Mouse (Mus musculus): ENCODE measurements at regions not wholly inside any gene's neighbourhood (a gene's known extent, or its start where the extent isn't known, plus 50 kb on each side); places are given as distances from the start of the nearest gene placed in this dataset.

GRCm38 (mm10) chr13:102312096-102312495 lies 381.3 kb upstream of the Cd180 start:
- no peak overlapping the region for H3K27ac ChIP-seq (ENCODE audit: low read depth, low read length)
- 37% methylated on average over 3 of the region's 3 CpGs for WGBS (ENCODE audit: insufficient replicate concordance)
- H3K4me2 ChIP-seq, result no peak overlapping the region

DNA sequence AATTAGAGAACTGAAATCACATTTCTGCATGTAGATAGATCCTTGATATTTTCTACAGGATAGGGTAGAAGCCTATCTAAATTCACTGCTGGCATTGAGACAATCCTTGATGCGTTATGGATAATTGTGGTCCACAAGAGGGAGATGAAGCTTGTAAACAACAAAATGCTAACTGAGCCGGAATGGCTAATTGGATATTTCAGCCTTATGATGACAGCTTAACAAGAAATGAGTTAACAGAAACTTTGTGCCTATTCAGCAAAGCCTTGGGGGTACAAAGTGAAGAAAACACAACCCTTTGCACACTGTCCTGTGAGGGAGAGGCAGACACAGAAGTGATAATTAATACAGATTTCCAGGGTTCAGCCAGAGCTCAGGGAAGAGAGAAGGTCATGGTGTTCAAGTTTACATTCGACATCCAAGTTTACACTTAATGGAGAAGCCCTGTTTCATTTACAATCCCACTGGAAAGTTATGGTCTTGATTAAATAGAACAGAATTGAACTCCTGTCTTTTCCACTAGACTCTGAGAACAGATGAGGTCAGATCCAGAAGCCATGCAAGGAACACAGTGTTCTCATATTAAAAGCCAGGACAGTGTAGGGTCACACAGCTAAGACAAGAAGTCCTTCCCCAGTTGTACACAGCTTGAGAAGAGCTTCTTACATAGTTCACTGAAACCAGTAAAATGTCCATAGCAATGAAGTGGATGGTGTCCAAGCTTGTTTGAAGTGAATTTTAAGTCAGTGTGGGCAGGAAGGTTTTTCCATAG lies 377.3 kb upstream of the Cd180 start:
- ATAC-seq (replicated peaks; ENCODE audit: insufficient number of reproducible peaks, low FRiP score, low TSS enrichment), result no peak
- Histone ChIP-seq H3K27ac (ENCODE audit: low read depth, low read length) (no peak overlapping the region), H3K9ac (ENCODE audit: low read depth, low read length) (no peak overlapping the region), H3K4me3 (ENCODE audit: low read depth, low read length) (no peak overlapping the region), H3K9me3 (replicated peaks; ENCODE audit: control insufficient read depth, low read length) (no peaks in the 10 kb centered on the region), H3K4me2 (no peak overlapping the region), H3K4me1 (ENCODE audit: control insufficient read depth, insufficient read depth, low read length) (no peaks in the 10 kb centered on the region; the same call in 1 of the 2 replicates), H3K27me3 (ENCODE audit: control insufficient read depth, insufficient read depth, low read length) (no peaks in the 10 kb centered on the region), H3K36me3 (ENCODE audit: control insufficient read depth, insufficient read depth, low read length) (no peaks in the 10 kb centered on the region)
- WGBS (ENCODE audit: insufficient replicate concordance), result 80% methylated on average over 3 of the region's 3 CpGs

More at GRCm38 (mm10) chr13:102312096-102312495, 381.3 kb upstream of the Cd180 start:
- Histone ChIP-seq H3K9me3 (replicated peaks; ENCODE audit: control insufficient read depth, low read length) (no peaks in the 10 kb centered on the region), H3K36me3 (ENCODE audit: control insufficient read depth, insufficient read depth, low read length) (no peaks in the 10 kb centered on the region), H3K4me1 (ENCODE audit: control insufficient read depth, insufficient read depth, low read length) (no peaks in the 10 kb centered on the region), H3K27me3 (ENCODE audit: control insufficient read depth, insufficient read depth, low read length) (no peaks in the 10 kb centered on the region), H3K4me3 (ENCODE audit: low read depth, low read length) (no peak overlapping the region), H3K9ac (ENCODE audit: low read depth, low read length) (no peak overlapping the region)
- ATAC-seq (replicated peaks; ENCODE audit: insufficient number of reproducible peaks, low FRiP score, low TSS enrichment), result no peak

GRCm38 (mm10) chr13:102318891-102319404 lies 374.4 kb upstream of the Cd180 start:
- WGBS (ENCODE audit: insufficient replicate concordance), result 76% methylated on average over 4 of the region's 4 CpGs
- no peaks in the 10 kb centered on the region for H3K36me3 ChIP-seq (ENCODE audit: control insufficient read depth, insufficient read depth, low read length)
- no peak for ATAC-seq (replicated peaks; ENCODE audit: insufficient number of reproducible peaks, low FRiP score, low TSS enrichment)
- no peaks in the 10 kb centered on the region for H3K27me3 ChIP-seq (ENCODE audit: control insufficient read depth, insufficient read depth, low read length)
- no peaks in the 10 kb centered on the region for H3K9me3 ChIP-seq (replicated peaks; ENCODE audit: control insufficient read depth, low read length)
- no peak overlapping the region for H3K4me2 ChIP-seq
- H3K27ac ChIP-seq (ENCODE audit: low read depth, low read length), result no peak overlapping the region
- H3K4me3 ChIP-seq (ENCODE audit: low read depth, low read length), result no peak overlapping the region
- H3K4me1 ChIP-seq (ENCODE audit: control insufficient read depth, insufficient read depth, low read length), result no peaks in the 10 kb centered on the region; the same call in 1 of the 2 replicates
- H3K9ac ChIP-seq (ENCODE audit: low read depth, low read length), result no peak overlapping the region

GRCm38 (mm10) chr13:102319453-102319852 lies 373.9 kb upstream of the Cd180 start:
- H3K9me3 ChIP-seq (replicated peaks; ENCODE audit: control insufficient read depth, low read length), result no peaks in the 10 kb centered on the region
- no peak overlapping the region for H3K4me3 ChIP-seq (ENCODE audit: low read depth, low read length)
- H3K36me3 ChIP-seq (ENCODE audit: control insufficient read depth, insufficient read depth, low read length), result no peaks in the 10 kb centered on the region
- H3K4me2 ChIP-seq, result no peak overlapping the region
- H3K27me3 ChIP-seq (ENCODE audit: control insufficient read depth, insufficient read depth, low read length), result no peaks in the 10 kb centered on the region
- H3K27ac ChIP-seq (ENCODE audit: low read depth, low read length), result no peak overlapping the region
- no peak for ATAC-seq (replicated peaks; ENCODE audit: insufficient number of reproducible peaks, low FRiP score, low TSS enrichment)
- WGBS (ENCODE audit: insufficient replicate concordance), result 32% methylated on average over 2 of the region's 2 CpGs
- no peak overlapping the region for H3K9ac ChIP-seq (ENCODE audit: low read depth, low read length)
- no peaks in the 10 kb centered on the region; the same call in 1 of the 2 replicates for H3K4me1 ChIP-seq (ENCODE audit: control insufficient read depth, insufficient read depth, low read length)

GRCm38 (mm10) chr13:102323876-102324275 lies 369.5 kb upstream of the Cd180 start:
- H3K9ac ChIP-seq (ENCODE audit: low read depth, low read length), result no peak overlapping the region
- H3K27ac ChIP-seq (ENCODE audit: low read depth, low read length), result no peak overlapping the region
- H3K9me3 ChIP-seq (replicated peaks; ENCODE audit: control insufficient read depth, low read length), result no peaks in the 10 kb centered on the region
- H3K4me2 ChIP-seq, result no peak overlapping the region
- no peak overlapping the region for H3K4me3 ChIP-seq (ENCODE audit: low read depth, low read length)
- peaks cover 3% of the 10 kb centered on the region; the same call in 1 of the 2 replicates for H3K4me1 ChIP-seq (ENCODE audit: control insufficient read depth, insufficient read depth, low read length)
- 79% methylated on average over 3 of the region's 3 CpGs for WGBS (ENCODE audit: insufficient replicate concordance)
- no peak for ATAC-seq (replicated peaks; ENCODE audit: insufficient number of reproducible peaks, low FRiP score, low TSS enrichment)
- no peaks in the 10 kb centered on the region for H3K36me3 ChIP-seq (ENCODE audit: control insufficient read depth, insufficient read depth, low read length)
- no peaks in the 10 kb centered on the region for H3K27me3 ChIP-seq (ENCODE audit: control insufficient read depth, insufficient read depth, low read length)

DNA sequence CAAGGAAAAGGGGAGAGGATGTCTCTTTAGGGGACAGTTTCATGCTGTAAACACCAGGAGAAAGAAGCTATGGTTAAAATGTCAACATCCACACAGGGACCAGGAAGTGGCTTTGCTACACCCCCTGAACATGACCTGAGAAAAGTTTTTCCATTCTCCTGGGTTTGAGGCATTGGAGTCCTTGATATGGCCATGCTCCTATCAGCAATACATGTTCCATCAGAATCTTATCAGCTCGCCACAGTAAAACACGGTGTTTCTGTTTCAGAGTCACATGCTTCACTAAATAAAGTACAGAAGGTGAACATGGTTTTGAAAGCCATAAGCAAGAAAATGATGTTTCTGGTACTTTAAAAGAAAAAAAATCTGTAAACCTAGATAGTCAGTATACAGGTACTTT lies 367.4 kb upstream of the Cd180 start:
- Histone ChIP-seq H3K9me3 (replicated peaks; ENCODE audit: control insufficient read depth, low read length) (no peaks in the 10 kb centered on the region), H3K4me3 (ENCODE audit: low read depth, low read length) (no peak overlapping the region), H3K27ac (ENCODE audit: low read depth, low read length) (no peak overlapping the region), H3K27me3 (ENCODE audit: control insufficient read depth, insufficient read depth, low read length) (no peaks in the 10 kb centered on the region), H3K36me3 (ENCODE audit: control insufficient read depth, insufficient read depth, low read length) (no peaks in the 10 kb centered on the region), H3K4me2 (no peak overlapping the region), H3K9ac (ENCODE audit: low read depth, low read length) (no peak overlapping the region), H3K4me1 (ENCODE audit: control insufficient read depth, insufficient read depth, low read length) (0 out of 2 replicates have a peak, but pooled peaks cover 3% of the 10 kb centered on the region)
- no peak for ATAC-seq (replicated peaks; ENCODE audit: insufficient number of reproducible peaks, low FRiP score, low TSS enrichment)
- 25% methylated on average over 2 of the region's 2 CpGs for WGBS (ENCODE audit: insufficient replicate concordance)

- no peak overlapping the region for H3K9ac ChIP-seq (ENCODE audit: low read depth, low read length)
- 76% methylated on average over 2 of the region's 2 CpGs for WGBS (ENCODE audit: insufficient replicate concordance)
- H3K36me3 ChIP-seq (ENCODE audit: control insufficient read depth, insufficient read depth, low read length), result no peaks in the 10 kb centered on the region
Observed at GRCm38 (mm10) chr13:102326544-102326943, 366.8 kb upstream of the Cd180 start.

DNA sequence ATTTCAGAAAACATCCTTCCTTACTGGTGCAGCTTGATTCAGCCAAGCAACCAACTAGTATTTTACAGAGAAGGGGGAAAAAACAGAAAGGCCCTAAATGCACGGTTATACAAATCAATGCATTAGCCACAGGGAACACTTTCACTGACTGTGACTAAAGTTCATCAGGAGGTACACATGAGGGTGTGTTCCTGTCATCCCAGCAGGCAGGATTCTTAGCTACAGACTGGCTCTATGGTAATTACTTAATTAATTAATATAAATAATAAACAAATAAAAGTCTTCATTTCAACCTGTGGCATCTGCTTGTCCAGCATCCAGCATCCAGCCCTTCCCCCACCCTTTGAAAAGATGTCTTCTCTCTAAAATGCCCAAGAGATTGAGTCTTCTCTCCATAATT lies 359.7 kb upstream of the Cd180 start:
- Histone ChIP-seq H3K4me2 (no peak overlapping the region), H3K27ac (ENCODE audit: low read depth, low read length) (no peak overlapping the region), H3K27me3 (ENCODE audit: control insufficient read depth, insufficient read depth, low read length) (no peaks in the 10 kb centered on the region), H3K4me3 (ENCODE audit: low read depth, low read length) (no peak overlapping the region), H3K4me1 (ENCODE audit: control insufficient read depth, insufficient read depth, low read length) (no peaks in the 10 kb centered on the region; the same call in 1 of the 2 replicates), H3K36me3 (ENCODE audit: control insufficient read depth, insufficient read depth, low read length) (no peaks in the 10 kb centered on the region), H3K9ac (ENCODE audit: low read depth, low read length) (no peak overlapping the region), H3K9me3 (replicated peaks; ENCODE audit: control insufficient read depth, low read length) (no peaks in the 10 kb centered on the region)
- WGBS (ENCODE audit: insufficient replicate concordance), result 71% methylated on average over 1 of the region's 1 CpGs
- ATAC-seq (replicated peaks; ENCODE audit: insufficient number of reproducible peaks, low FRiP score, low TSS enrichment), result no peak

More at GRCm38 (mm10) chr13:102326544-102326943, 366.8 kb upstream of the Cd180 start:
- Histone ChIP-seq H3K4me2 (no peak overlapping the region), H3K27ac (ENCODE audit: low read depth, low read length) (no peak overlapping the region), H3K27me3 (ENCODE audit: control insufficient read depth, insufficient read depth, low read length) (no peaks in the 10 kb centered on the region), H3K9me3 (replicated peaks; ENCODE audit: control insufficient read depth, low read length) (no peaks in the 10 kb centered on the region), H3K4me1 (ENCODE audit: control insufficient read depth, insufficient read depth, low read length) (0 out of 2 replicates have a peak, but pooled peaks cover 3% of the 10 kb centered on the region), H3K4me3 (ENCODE audit: low read depth, low read length) (no peak overlapping the region)
- ATAC-seq (replicated peaks; ENCODE audit: insufficient number of reproducible peaks, low FRiP score, low TSS enrichment), result no peak
